9 mouse cellular contexts compared by ENCODE assay signal in genomic region chr10:79918231-79919078, GRCm38 (mm10). TPM values are rescaled to one million over a fixed set of nuclear protein-coding genes. Genes with fewer than 3 reads are reported as not detected.
DNase-seq lines count a peak whose midpoint lies in the region; ATAC-seq and TF ChIP-seq lines count a peak whose summit lies in the region.
"Had no signal": no experiment of that assay in that cellular context is flagged by ENCODE, and none has a peak within 500 bp of the region (broad histone marks: within the 10 kb centered on the region; RNA-seq: fewer than 3 reads in every experiment).

No protein-coding gene starts in this region.

- TF ChIP-seq POLR2A in liver, adult 2 months (IDR thresholded peaks at IDR 0.05; ENCODE audit: extremely low read depth, insufficient read depth, low read length), result no peak

- H3K4me3 ChIP-seq in liver, adult 2 months (ENCODE audit: insufficient read depth, low read depth, low read length), result peak overlapping the region; percentile 43; the same call in 1 of the 2 replicates
- no peak overlapping the region for H3K4me3 ChIP-seq in liver, embryonic 15.5 days (replicated peaks)
- peak overlapping the region; percentile 5; the same call in 1 of the 2 replicates for H3K4me3 ChIP-seq in stomach, embryonic 16.5 days (replicated peaks; ENCODE audit: low read length)

- H3K79me2 ChIP-seq in liver, adult 2 months (ENCODE audit: control insufficient read depth, insufficient read depth, low read length), result peaks cover 7% of the 10 kb centered on the region; the same call in 1 of the 2 replicates

- DNase-seq in adrenal gland, postnatal 14 days, result peak; percentile 56
- DNase-seq in adrenal gland, postnatal 4 days (ENCODE audit: low spot score in 2 of 2), result no peak
- DNase-seq in liver, adult 2 months (ENCODE audit: extremely low read depth, low read depth, low spot score), result no peak
- DNase-seq in liver, result no peak
- DNase-seq in left cerebral cortex, postnatal 10 days (ENCODE audit: extremely low spot score in 1 of 2, low spot score in 2 of 2), result no peak

- intact Hi-C loops in left cerebral cortex, postnatal 10 days (cut with DNase I), result no loop called here

- 0 out of 2 replicates have a peak overlapping the region, but pooled peaks have one; percentile 19 for H3K9ac ChIP-seq in liver, adult 2 months (ENCODE audit: low read depth, low read length)
- 0 out of 2 replicates have a peak overlapping the region, but pooled peaks have one; percentile 6 for H3K9ac ChIP-seq in liver, embryonic 15.5 days
- H3K9ac ChIP-seq in stomach, embryonic 16.5 days (ENCODE audit: low read length), result peak overlapping the region; percentile 8

- peak overlapping the region; percentile 41 for H3K4me2 ChIP-seq in liver, embryonic 15.5 days
- no peak overlapping the region; the same call in 1 of the 2 replicates for H3K4me2 ChIP-seq in stomach, embryonic 16.5 days (ENCODE audit: low read depth, low read length)

- peaks cover 4% of the 10 kb centered on the region for H3K4me1 ChIP-seq in liver, adult 2 months (ENCODE audit: control insufficient read depth, insufficient read depth, low read length)
- H3K4me1 ChIP-seq in liver, embryonic 15.5 days (replicated peaks), result peaks cover 86% of the 10 kb centered on the region
- H3K4me1 ChIP-seq in stomach, embryonic 16.5 days (ENCODE audit: control insufficient read depth, insufficient read depth, low read length), result peaks cover 48% of the 10 kb centered on the region

- no peak overlapping the region for H3K27ac ChIP-seq in liver, adult 2 months (replicated peaks; ENCODE audit: insufficient read depth, low read depth, low read length)
- H3K27ac ChIP-seq in liver, embryonic 15.5 days (replicated peaks), result no peak overlapping the region
- no peak overlapping the region for H3K27ac ChIP-seq in stomach, embryonic 16.5 days (ENCODE audit: low read length)

- peaks cover 12% of the 10 kb centered on the region for H3K27me3 ChIP-seq in liver, adult 2 months (ENCODE audit: control insufficient read depth, insufficient read depth, low read length)
- H3K27me3 ChIP-seq in liver, embryonic 15.5 days, result peaks cover 65% of the 10 kb centered on the region
- H3K27me3 ChIP-seq in stomach, embryonic 16.5 days (ENCODE audit: control insufficient read depth, insufficient read depth, low read length), result peaks cover 51% of the 10 kb centered on the region

- no peak for ATAC-seq in liver, embryonic 15.5 days (ENCODE audit: insufficient read depth)
- no peak for ATAC-seq in stomach, embryonic 16.5 days (ENCODE audit: insufficient read depth, low FRiP score)
- no peak for ATAC-seq in monocyte, adult 5-6 weeks (replicated peaks; ENCODE audit: insufficient number of reproducible peaks, low FRiP score, low TSS enrichment, poor library complexity, severe bottlenecking)

- H3K36me3 ChIP-seq in liver, adult 2 months (ENCODE audit: control insufficient read depth, insufficient read depth, low read length), result no peaks in the 10 kb centered on the region
- H3K36me3 ChIP-seq in liver, embryonic 15.5 days (replicated peaks), result no peaks in the 10 kb centered on the region
- H3K36me3 ChIP-seq in stomach, embryonic 16.5 days (ENCODE audit: control insufficient read depth, insufficient read depth, low read length), result no peaks in the 10 kb centered on the region

- no peaks in the 10 kb centered on the region for H3K9me3 ChIP-seq in liver, embryonic 15.5 days (replicated peaks)
- no peaks in the 10 kb centered on the region for H3K9me3 ChIP-seq in stomach, embryonic 16.5 days (replicated peaks; ENCODE audit: control insufficient read depth, low read length)

- no peak for TF ChIP-seq CTCF in liver, adult 2 months (IDR thresholded peaks at IDR 0.05; ENCODE audit: low read depth, low read length)

- WGBS in liver, adult 2 months, result 31% methylated on average over 35 of the region's 35 CpGs
- WGBS in liver, embryonic 15.5 days (ENCODE audit: insufficient replicate concordance), result 15% methylated on average over 35 of the region's 35 CpGs
- 11% methylated on average over 35 of the region's 35 CpGs for WGBS in stomach, embryonic 16.5 days

RNA-seq across cellular contexts. Expression of gene Kiss1r, which starts 1.7 kb away (rescaled TPM):
- 0.98 and 1.5 TPM in 2 replicates for total RNA-seq in adrenal gland, postnatal 14 days (2021)
- 1 to 10 TPM in 1 of 2 experiments, under 1 TPM in 1; 0.87 to 1.6 TPM for total RNA-seq in adrenal gland, postnatal 4 days (2021)
- total RNA-seq in liver, adult 2 months (2014; rRNA removed), result 0.18 and 0.60 TPM in 2 replicates
- 1.5 and 1.9 TPM in 2 replicates for polyA plus RNA-seq in liver, adult 2 months (2012; rRNA removed)
- polyA plus RNA-seq in liver, embryonic 15.5 days (2015; fragmentation: Nextera tagmentation; extraction: Ambion mirVana), result 0.32 and 0.37 TPM in 2 replicates
- polyA plus RNA-seq in stomach, embryonic 16.5 days (2015; fragmentation: Nextera tagmentation; extraction: Ambion mirVana), result 0.89 and 0.97 TPM in 2 replicates
- 0.39 TPM in 1 of 3 replicates, not detected in the others for total RNA-seq in monocyte, adult 5-6 weeks (2017)
- total RNA-seq in left cerebral cortex, postnatal 10 days (2021), result 1 to 10 TPM; 6.8 to 8.4 TPM

RNA-seq across cellular contexts. Expression of gene R3hdm4, which starts 2.6 kb away (rescaled TPM):
- total RNA-seq in adrenal gland, postnatal 14 days (2021), result 75.8 and 82.8 TPM in 2 replicates
- 100 to 1,000 TPM; 119 to 133 TPM for total RNA-seq in adrenal gland, postnatal 4 days (2021)
- 12.4 and 15.5 TPM in 2 replicates for total RNA-seq in liver, adult 2 months (2014; rRNA removed)
- 78.8 and 80.0 TPM in 2 replicates for polyA plus RNA-seq in liver, adult 2 months (2012; rRNA removed)
- polyA plus RNA-seq in liver, embryonic 15.5 days (2015; fragmentation: Nextera tagmentation; extraction: Ambion mirVana), result 52.4 and 55.6 TPM in 2 replicates
- polyA plus RNA-seq in stomach, embryonic 16.5 days (2015; fragmentation: Nextera tagmentation; extraction: Ambion mirVana), result 160 and 176 TPM in 2 replicates
- total RNA-seq in monocyte, adult 5-6 weeks (2017), result 23.4 to 53.8 TPM (median 35.4 TPM) in 3 replicates
- total RNA-seq in left cerebral cortex, postnatal 10 days (2021), result 100 to 1,000 TPM; 389 to 406 TPM

RNA-seq across cellular contexts. Expression of gene Gm26602, which starts 7.8 kb away (rescaled TPM):
- not detected in 2 replicates for total RNA-seq in adrenal gland, postnatal 14 days (2021)
- not detected for total RNA-seq in adrenal gland, postnatal 4 days (2021)
- total RNA-seq in liver, adult 2 months (2014; rRNA removed), result not detected in 2 replicates
- not detected in 2 replicates for polyA plus RNA-seq in liver, adult 2 months (2012; rRNA removed)
- not detected in 2 replicates for polyA plus RNA-seq in liver, embryonic 15.5 days (2015; fragmentation: Nextera tagmentation; extraction: Ambion mirVana)
- 4.1 TPM in 1 of 2 replicates, not detected in the other for polyA plus RNA-seq in stomach, embryonic 16.5 days (2015; fragmentation: Nextera tagmentation; extraction: Ambion mirVana)
- not detected in 3 replicates for total RNA-seq in monocyte, adult 5-6 weeks (2017)
- total RNA-seq in left cerebral cortex, postnatal 10 days (2021), result not detected
- polyA plus RNA-seq: brain, embryonic 14.5 days had no signal

RNA-seq across cellular contexts. Expression of gene Arid3a, which starts 8.4 kb away (rescaled TPM):
- 5.9 and 6.9 TPM in 2 replicates for total RNA-seq in adrenal gland, postnatal 14 days (2021)
- total RNA-seq in adrenal gland, postnatal 4 days (2021), result 10 to 100 TPM; 12.6 to 15.9 TPM
- 0.37 and 0.74 TPM in 2 replicates for total RNA-seq in liver, adult 2 months (2014; rRNA removed)
- 0.69 and 1.7 TPM in 2 replicates for polyA plus RNA-seq in liver, adult 2 months (2012; rRNA removed)
- polyA plus RNA-seq in liver, embryonic 15.5 days (2015; fragmentation: Nextera tagmentation; extraction: Ambion mirVana), result 6.1 and 7.4 TPM in 2 replicates
- 4.9 and 5.2 TPM in 2 replicates for polyA plus RNA-seq in stomach, embryonic 16.5 days (2015; fragmentation: Nextera tagmentation; extraction: Ambion mirVana)
- 35.3 to 38.9 TPM (median 36.8 TPM) in 3 replicates for total RNA-seq in monocyte, adult 5-6 weeks (2017)
- 1 to 10 TPM; 6.0 to 7.1 TPM for total RNA-seq in left cerebral cortex, postnatal 10 days (2021)

RNA-seq across cellular contexts. Expression of gene Med16, which starts 9.7 kb away (rescaled TPM):
- total RNA-seq in adrenal gland, postnatal 14 days (2021), result 32.0 and 38.4 TPM in 2 replicates
- 10 to 100 TPM; 64.1 to 64.7 TPM for total RNA-seq in adrenal gland, postnatal 4 days (2021)
- 5.9 and 8.2 TPM in 2 replicates for total RNA-seq in liver, adult 2 months (2014; rRNA removed)
- polyA plus RNA-seq in liver, adult 2 months (2012; rRNA removed), result 29.9 and 30.6 TPM in 2 replicates
- 16.4 and 18.0 TPM in 2 replicates for polyA plus RNA-seq in liver, embryonic 15.5 days (2015; fragmentation: Nextera tagmentation; extraction: Ambion mirVana)
- polyA plus RNA-seq in stomach, embryonic 16.5 days (2015; fragmentation: Nextera tagmentation; extraction: Ambion mirVana), result 39.6 and 42.3 TPM in 2 replicates
- 13.3 to 16.8 TPM (median 13.3 TPM) in 3 replicates for total RNA-seq in monocyte, adult 5-6 weeks (2017)
- total RNA-seq in left cerebral cortex, postnatal 10 days (2021), result 10 to 100 TPM; 55.4 to 61.9 TPM
